ENCODE assay signal across 9 mouse cellular contexts in genomic region chr17:71000255-71000654, GRCm38 (mm10). TPM values are rescaled to one million over a fixed set of nuclear protein-coding genes. Genes with fewer than 3 reads are reported as not detected.
DNase-seq lines count a peak whose midpoint lies in the region; ATAC-seq and TF ChIP-seq lines count a peak whose summit lies in the region.
"Had no signal": no experiment of that assay in that cellular context is flagged by ENCODE, and none has a peak within 500 bp of the region (broad histone marks: within the 10 kb centered on the region; RNA-seq: fewer than 3 reads in every experiment).

No protein-coding gene starts in this region.

- no peak for DNase-seq in heart, adult 18-20 months
- no peak for DNase-seq in liver, embryonic 13.5 days
- no peak for DNase-seq in testis, postnatal 14 days (ENCODE audit: low spot score)
- DNase-seq in layer of hippocampus, postnatal 14 days (ENCODE audit: low spot score in 2 of 2): no peak
- no peak for DNase-seq in c-Kit-positive CD71-positive TER-119-positive erythroid progenitor cells, embryonic 14.5 days (ENCODE audit: low spot score)
- DNase-seq: thymus, postnatal 4 days had no signal

- H3K9me3 ChIP-seq in heart, embryonic 12.5 days (replicated peaks): no peaks in the 10 kb centered on the region
- H3K9me3 ChIP-seq in E14TG2a.4 (ENCODE audit: low read length): no peaks in the 10 kb centered on the region
- no peaks in the 10 kb centered on the region for H3K9me3 ChIP-seq in heart, embryonic 14.5 days (ENCODE audit: control insufficient read depth, low read length)
- H3K9me3 ChIP-seq in liver, embryonic 13.5 days (replicated peaks): no peaks in the 10 kb centered on the region

- WGBS in heart, embryonic 12.5 days: 54% methylated on average over 2 of the region's 2 CpGs
- 28% methylated on average over 2 of the region's 2 CpGs for WGBS in heart, embryonic 14.5 days
- 62% methylated on average over 2 of the region's 2 CpGs for WGBS in liver, embryonic 13.5 days (ENCODE audit: insufficient replicate concordance)

- H3K4me3 ChIP-seq in heart, embryonic 12.5 days: peak overlapping the region; percentile 46
- peak overlapping the region; percentile 96 for H3K4me3 ChIP-seq in E14TG2a.4 (replicated peaks; ENCODE audit: low read length)
- peak overlapping the region; percentile 37 to 87 for H3K4me3 ChIP-seq in heart, embryonic 14.5 days (ENCODE audit: control insufficient read depth in 1 of 2, insufficient read depth in 1 of 2, low read depth in 1 of 2, low read length in 2 of 2)
- H3K4me3 ChIP-seq in liver, embryonic 13.5 days (replicated peaks): peak overlapping the region; percentile 90

- H3K9ac ChIP-seq in heart, embryonic 12.5 days: peak overlapping the region; percentile 76
- H3K9ac ChIP-seq in heart, embryonic 14.5 days (ENCODE audit: low read length): peak overlapping the region; percentile 99
- peak overlapping the region; percentile 53 for H3K9ac ChIP-seq in liver, embryonic 13.5 days

- ATAC-seq in heart, embryonic 12.5 days (ENCODE audit: insufficient number of reproducible peaks, low FRiP score): no peak
- no peak for ATAC-seq in heart, embryonic 14.5 days (ENCODE audit: insufficient number of reproducible peaks, insufficient read depth, low FRiP score, low read depth)
- ATAC-seq in liver, embryonic 13.5 days (ENCODE audit: low read depth): no peak

- no peak for TF ChIP-seq CTCF in E14TG2a.4 (conservative IDR thresholded peaks at IDR 0.05; ENCODE audit: low read length)

- peaks cover 13% of the 10 kb centered on the region for H3K36me3 ChIP-seq in heart, embryonic 12.5 days
- H3K36me3 ChIP-seq in E14TG2a.4 (ENCODE audit: insufficient read depth, low read length): peaks cover 36% of the 10 kb centered on the region
- peaks cover 18% of the 10 kb centered on the region for H3K36me3 ChIP-seq in heart, embryonic 14.5 days (ENCODE audit: control insufficient read depth, insufficient read depth, low read length)
- H3K36me3 ChIP-seq in liver, embryonic 13.5 days: peaks cover 22% of the 10 kb centered on the region

- H3K4me2 ChIP-seq in heart, embryonic 12.5 days: peak overlapping the region; percentile 67
- peak overlapping the region; percentile 65 for H3K4me2 ChIP-seq in heart, embryonic 14.5 days (ENCODE audit: low read length)
- peak overlapping the region; percentile 74 for H3K4me2 ChIP-seq in liver, embryonic 13.5 days

- no peaks in the 10 kb centered on the region for H3K27me3 ChIP-seq in heart, embryonic 12.5 days (replicated peaks)
- H3K27me3 ChIP-seq in E14TG2a.4 (ENCODE audit: insufficient read depth, low read length): no peaks in the 10 kb centered on the region
- no peaks in the 10 kb centered on the region for H3K27me3 ChIP-seq in heart, embryonic 14.5 days (ENCODE audit: control insufficient read depth, insufficient read depth, low read length)
- H3K27me3 ChIP-seq in liver, embryonic 13.5 days: no peaks in the 10 kb centered on the region

- H3K4me1 ChIP-seq in heart, embryonic 12.5 days (replicated peaks): peaks cover 58% of the 10 kb centered on the region
- peaks cover 73% of the 10 kb centered on the region for H3K4me1 ChIP-seq in E14TG2a.4 (replicated peaks; ENCODE audit: low read depth, low read length)
- peaks cover 19 to 59% of the 10 kb centered on the region in 2 experiments for H3K4me1 ChIP-seq in heart, embryonic 14.5 days (ENCODE audit: control insufficient read depth in 2 of 2, insufficient read depth in 2 of 2, low read length in 2 of 2)
- peaks cover 51% of the 10 kb centered on the region for H3K4me1 ChIP-seq in liver, embryonic 13.5 days (replicated peaks)

- peak overlapping the region; percentile 80 for H3K27ac ChIP-seq in heart, embryonic 12.5 days (ENCODE audit: poor library complexity, severe bottlenecking)
- peak overlapping the region; percentile 44 to 83 for H3K27ac ChIP-seq in heart, embryonic 14.5 days (replicated peaks in 1 of 2; ENCODE audit: control insufficient read depth in 1 of 2, insufficient read depth in 1 of 2, low read depth in 2 of 2, low read length in 2 of 2)
- no peak overlapping the region for H3K27ac ChIP-seq in liver, embryonic 13.5 days

RNA-seq across cellular contexts. Expression of gene Myom1, which starts 2.2 kb away (rescaled TPM):
- 229 and 241 TPM in 2 replicates for polyA plus RNA-seq in heart, embryonic 12.5 days (2016; fragmentation: Nextera tagmentation; extraction: Ambion mirVana)
- 1,000 to 10,000 TPM in 1 of 2 experiments, 100 to 1,000 TPM in 1; 977 to 1,053 TPM for total RNA-seq in heart, adult 18-20 months (2021)
- polyA plus RNA-seq in heart, embryonic 14.5 days (2014; fragmentation: Nextera tagmentation; extraction: Ambion mirVana): 273 and 300 TPM in 2 replicates
- 1.7 and 2.1 TPM in 2 replicates for polyA plus RNA-seq in liver, embryonic 13.5 days (2015; fragmentation: Nextera tagmentation; extraction: Ambion mirVana)
- 1 to 10 TPM; 2.9 to 4.5 TPM for total RNA-seq in layer of hippocampus, postnatal 14 days (2021)

RNA-seq across cellular contexts. Expression of gene Myl12a, which starts 2.4 kb away (rescaled TPM):
- polyA plus RNA-seq in heart, embryonic 12.5 days (2016; fragmentation: Nextera tagmentation; extraction: Ambion mirVana): 832 and 883 TPM in 2 replicates
- 1,000 to 10,000 TPM in 1 of 2 experiments, 100 to 1,000 TPM in 1; 965 to 1,012 TPM for total RNA-seq in heart, adult 18-20 months (2021)
- polyA plus RNA-seq in heart, embryonic 14.5 days (2014; fragmentation: Nextera tagmentation; extraction: Ambion mirVana): 746 and 761 TPM in 2 replicates
- 237 and 258 TPM in 2 replicates for polyA plus RNA-seq in liver, embryonic 13.5 days (2015; fragmentation: Nextera tagmentation; extraction: Ambion mirVana)
- 10 to 100 TPM; 52.0 to 59.0 TPM for total RNA-seq in layer of hippocampus, postnatal 14 days (2021)

Comparison
In these comparisons a context has a peak if more than half of its experiments do, and no peak if none do; other contexts are left out.
1. H3K4me3 ChIP-seq: peak in every context shown above with its lines; median percentile 96 in E14TG2a.4; 90 in liver, embryonic 13.5 days; 62 in heart, embryonic 14.5 days; 46 in heart, embryonic 12.5 days.
2. RNA of gene Myom1, which starts 2.2 kb away (polyA plus RNA-seq): 273 to 300 TPM in heart, embryonic 14.5 days and 229 to 241 TPM in heart, embryonic 12.5 days; 1.7 to 2.1 TPM in liver, embryonic 13.5 days; every median in the first group is over 10 times any median in the second.
3. Peak in every context shown above with its lines, with median percentiles within 50 percentile points of each other: H3K4me2 ChIP-seq and H3K9ac ChIP-seq.